Mouse (Mus musculus) midbrain, embryonic 14.5 days (tissue): ENCODE measurements at regions not wholly inside any gene's neighbourhood (a gene's known extent, or its start where the extent isn't known, plus 50 kb on each side); places are given as distances from the start of the nearest gene placed in this dataset.

Experiments
- ATAC-seq: fragments of 200-750 bp; cut with Nextera tagmentation; 2 replicates; pipeline ENCODE4 v1.8.0; 2017; ENCODE audit warnings: moderate number of reproducible peaks, moderate library complexity; ENCODE audit not compliant: low FRiP score, low TSS enrichment
- DNase-seq: peaks from one replicate; pipeline ENCODE4 v3.0.0-alpha.2; 2015
- H3K27ac ChIP-seq: fragments of 300-500 bp; sonication (generic); replicated peaks from 2 replicates; pipeline ENCODE4 v1.5.1; 2014; ENCODE audit warnings: mild to moderate bottlenecking, low read depth, low read length, moderate library complexity
- H3K27me3 ChIP-seq: fragments of 300-500 bp; sonication (generic); 2 replicates; pipeline ENCODE4 v1.6.1; 2014; ENCODE audit warnings: low read length, control low read depth, mixed read lengths; ENCODE audit not compliant: control insufficient read depth, insufficient read depth
- H3K36me3 ChIP-seq: fragments of 300-500 bp; sonication (generic); 2 replicates; pipeline ENCODE4 v1.6.1; 2014; ENCODE audit warnings: low read length, control low read depth; ENCODE audit not compliant: control insufficient read depth, insufficient read depth
- H3K4me1 ChIP-seq: fragments of 300-500 bp; sonication (generic); 2 replicates; pipeline ENCODE4 v1.6.1; 2014; ENCODE audit warnings: mild to moderate bottlenecking, antibody characterized with exemption, low read length, control low read depth; ENCODE audit not compliant: control insufficient read depth, insufficient read depth
- H3K4me2 ChIP-seq: fragments of 300-500 bp; sonication (generic); 2 replicates; pipeline ENCODE4 v1.6.1; 2014; ENCODE audit warnings: mild to moderate bottlenecking, low read length, moderate library complexity
- H3K4me3 ChIP-seq: fragments of 300-500 bp; sonication (generic); replicated peaks from 2 replicates; pipeline ENCODE4 v1.5.1; 2014; ENCODE audit warnings: low read depth, low read length
- H3K9ac ChIP-seq: fragments of 300-500 bp; sonication (generic); replicated peaks from 2 replicates; pipeline ENCODE4 v1.6.1; 2014; ENCODE audit warnings: mild to moderate bottlenecking, low read length, moderate library complexity
- H3K9me3 ChIP-seq: fragments of 300-500 bp; sonication (generic); 2 replicates; pipeline ENCODE4 v1.6.1; 2016; ENCODE audit warnings: low read length, control low read depth, mixed read lengths; ENCODE audit not compliant: control insufficient read depth
- WGBS: fragments of 180-500 bp; shearing (Covaris S2); extraction: QIAGEN DNeasy Blood & Tissue Kit; methylation state at CpG from one replicate; pipeline ENCODE4 v1.1.7; 2014; 5-methylcytosine and 5-hydroxymethylcytosine counted together

DNA sequence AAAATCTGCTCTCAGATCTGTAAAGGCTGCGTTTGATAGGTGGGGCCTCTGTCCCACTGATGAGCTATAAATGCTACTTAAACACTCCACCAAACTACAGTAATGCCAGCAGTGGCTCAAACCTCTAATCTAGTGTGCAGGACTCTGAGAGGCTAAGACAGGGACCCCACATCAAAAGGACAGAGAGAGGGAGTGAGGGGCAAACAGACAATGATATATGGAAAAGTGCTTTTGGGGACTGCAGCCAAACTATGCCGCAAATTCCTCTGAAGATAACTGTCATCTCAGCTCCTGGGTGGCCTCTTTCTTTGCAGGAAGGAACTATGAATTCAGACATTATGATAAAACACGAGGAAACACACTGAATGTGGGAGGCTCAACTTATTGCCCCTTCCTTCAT is 138.9 kb upstream of the Ddit4l start:
- no peaks in the 10 kb centered on the region for H3K9me3 ChIP-seq
- no peak overlapping the region for H3K9ac ChIP-seq
- ATAC-seq (no peak; the same call in 1 of the 2 replicates), DNase-seq (no peak)
- no peak overlapping the region for H3K4me2 ChIP-seq
- peaks cover 4% of the 10 kb centered on the region; the same call in 1 of the 2 replicates for H3K4me1 ChIP-seq
- no peak overlapping the region for H3K27ac ChIP-seq
- H3K4me3 ChIP-seq: no peak overlapping the region
- no peaks in the 10 kb centered on the region for H3K27me3 ChIP-seq
- no peaks in the 10 kb centered on the region for H3K36me3 ChIP-seq
- WGBS: 47% methylated on average over 3 of the region's 3 CpGs

DNA sequence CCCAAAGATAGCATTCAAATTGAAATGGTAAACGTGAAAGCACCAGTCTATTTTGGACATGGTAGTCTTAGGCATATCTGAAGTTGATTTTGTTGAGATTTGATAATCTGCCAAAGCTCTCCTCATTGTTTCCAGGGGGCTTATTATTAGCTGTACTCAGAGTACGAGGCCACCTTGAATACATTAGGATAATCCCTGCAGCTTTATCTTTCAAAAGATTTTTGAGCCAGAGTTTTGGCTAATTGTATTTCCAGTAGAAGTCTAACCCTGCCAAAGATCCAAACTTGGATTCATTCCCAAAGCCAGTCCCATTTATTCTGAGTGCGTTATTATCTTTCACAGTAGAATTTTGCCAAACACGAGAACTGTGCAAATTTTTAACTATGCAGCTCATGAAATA is 138.4 kb upstream of the Ddit4l start:
- Histone ChIP-seq H3K4me2 (no peak overlapping the region), H3K9me3 (no peaks in the 10 kb centered on the region), H3K27me3 (no peaks in the 10 kb centered on the region), H3K4me1 (peaks cover 4% of the 10 kb centered on the region; the same call in 1 of the 2 replicates), H3K4me3 (no peak overlapping the region), H3K9ac (no peak overlapping the region), H3K36me3 (no peaks in the 10 kb centered on the region), H3K27ac (no peak overlapping the region)
- WGBS: 36% methylated on average over 4 of the region's 4 CpGs
- peak; percentile 44 for DNase-seq
- ATAC-seq: no peak

DNA sequence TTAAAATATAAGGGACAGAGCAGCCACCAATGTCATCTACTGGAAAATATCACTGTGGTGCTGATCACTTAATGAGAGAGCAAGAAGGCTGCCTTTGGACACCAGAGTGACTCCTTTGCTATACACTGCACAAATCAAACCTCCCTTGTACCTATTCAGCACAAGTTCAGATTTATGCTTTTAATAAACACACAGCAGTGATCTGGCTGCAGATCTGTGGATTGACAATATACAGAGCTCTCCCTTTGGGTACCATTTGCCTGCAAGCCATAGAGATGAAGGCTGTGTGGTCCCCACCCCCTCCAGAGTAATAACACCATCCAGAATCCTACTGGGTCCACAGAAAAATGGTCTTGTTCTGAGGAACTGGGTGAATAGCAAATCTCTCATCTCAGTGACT is 131.8 kb upstream of the Ddit4l start:
- H3K9ac ChIP-seq: no peak overlapping the region
- ATAC-seq (no peak), DNase-seq (no peak)
- no peak overlapping the region for H3K27ac ChIP-seq
- no peaks in the 10 kb centered on the region for H3K27me3 ChIP-seq
- H3K4me2 ChIP-seq: no peak overlapping the region
- H3K4me3 ChIP-seq: no peak overlapping the region
- no peaks in the 10 kb centered on the region for H3K9me3 ChIP-seq
- H3K4me1 ChIP-seq: no peaks in the 10 kb centered on the region
- no peaks in the 10 kb centered on the region for H3K36me3 ChIP-seq

DNA sequence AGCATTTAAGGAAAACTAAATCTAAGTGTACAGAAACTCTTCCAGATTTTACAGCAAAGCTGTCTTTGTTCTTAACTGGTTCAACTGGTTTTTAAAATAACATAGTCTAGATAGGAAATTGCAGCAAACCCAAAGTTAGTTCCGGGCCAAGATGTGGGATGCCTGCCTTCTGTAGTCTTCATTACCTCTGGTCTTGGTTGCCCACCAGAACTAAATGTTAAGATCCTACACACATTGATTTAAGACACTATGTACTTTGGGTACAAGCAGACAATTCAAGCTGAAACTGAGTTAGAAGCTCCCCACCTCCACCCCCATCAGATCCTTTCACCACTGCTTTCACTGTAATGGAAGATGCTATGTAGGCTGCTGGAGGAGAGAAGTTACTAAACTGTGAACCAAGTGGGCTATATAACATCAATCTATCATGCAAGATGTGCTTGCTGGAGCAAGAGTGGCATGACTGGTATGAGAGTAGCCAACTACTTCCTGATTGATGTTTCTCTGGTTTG is 129.8 kb upstream of the Ddit4l start:
- no peak overlapping the region for H3K4me3 ChIP-seq
- H3K36me3 ChIP-seq: no peaks in the 10 kb centered on the region
- DNase-seq (no peak), ATAC-seq (no peak)
- H3K4me1 ChIP-seq: no peaks in the 10 kb centered on the region
- H3K27ac ChIP-seq: no peak overlapping the region
- 94% methylated on average over 1 of the region's 1 CpGs for WGBS
- H3K9me3 ChIP-seq: no peaks in the 10 kb centered on the region
- H3K4me2 ChIP-seq: no peak overlapping the region
- H3K9ac ChIP-seq: no peak overlapping the region
- H3K27me3 ChIP-seq: no peaks in the 10 kb centered on the region

DNA sequence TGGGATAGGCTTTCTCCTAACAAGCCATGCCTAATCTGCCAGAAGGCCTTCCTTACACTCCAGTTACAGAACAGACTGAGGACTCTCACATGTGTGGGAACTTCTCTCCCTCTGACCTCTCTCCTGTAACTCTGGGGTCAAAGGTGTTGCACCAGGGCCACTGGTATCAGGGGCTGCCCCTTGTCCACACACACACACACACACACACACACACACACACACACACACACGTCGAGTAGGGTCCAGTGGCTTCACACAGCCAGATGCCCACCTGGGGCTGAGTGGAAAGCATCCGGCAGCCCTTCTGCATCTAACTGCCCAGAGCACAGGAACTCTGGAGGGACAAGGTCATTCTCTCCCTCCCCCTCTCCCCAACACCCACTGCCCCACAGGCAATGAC is 123.1 kb upstream of the Ddit4l start:
- H3K4me3 ChIP-seq: no peak overlapping the region
- no peak overlapping the region for H3K4me2 ChIP-seq
- H3K4me1 ChIP-seq: no peaks in the 10 kb centered on the region
- ATAC-seq (no peak), DNase-seq (no peak)
- no peaks in the 10 kb centered on the region for H3K9me3 ChIP-seq
- no peaks in the 10 kb centered on the region for H3K36me3 ChIP-seq
- no peaks in the 10 kb centered on the region for H3K27me3 ChIP-seq
- no peak overlapping the region for H3K27ac ChIP-seq
- WGBS: 48% methylated on average over 3 of the region's 3 CpGs
- no peak overlapping the region for H3K9ac ChIP-seq

DNA sequence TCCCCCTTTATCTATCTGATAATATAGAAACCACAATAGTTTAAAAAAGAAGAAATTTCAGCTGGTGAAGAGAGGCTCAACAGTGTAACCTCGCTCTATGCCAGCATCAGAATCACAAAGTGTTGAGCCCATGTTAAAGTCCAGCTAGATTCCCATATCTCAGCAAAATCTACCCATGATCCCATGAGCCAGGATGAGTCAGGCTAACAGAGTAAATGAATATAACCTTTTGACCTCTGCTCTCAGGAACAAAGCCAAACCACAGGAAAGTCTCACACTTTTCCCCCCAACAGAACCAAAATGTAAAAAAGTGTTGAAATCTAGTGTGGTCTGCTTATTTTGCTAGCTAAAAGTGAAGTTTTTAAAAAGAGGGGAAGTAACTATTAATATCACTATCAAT is 110.1 kb upstream of the Ddit4l start:
- Histone ChIP-seq H3K36me3 (no peaks in the 10 kb centered on the region), H3K27ac (no peak overlapping the region), H3K9ac (no peak overlapping the region), H3K9me3 (no peaks in the 10 kb centered on the region), H3K4me2 (no peak overlapping the region), H3K4me1 (no peaks in the 10 kb centered on the region), H3K4me3 (no peak overlapping the region), H3K27me3 (no peaks in the 10 kb centered on the region)
- no peak for DNase-seq
- 96% methylated on average over 1 of the region's 1 CpGs for WGBS
- no peak for ATAC-seq

DNA sequence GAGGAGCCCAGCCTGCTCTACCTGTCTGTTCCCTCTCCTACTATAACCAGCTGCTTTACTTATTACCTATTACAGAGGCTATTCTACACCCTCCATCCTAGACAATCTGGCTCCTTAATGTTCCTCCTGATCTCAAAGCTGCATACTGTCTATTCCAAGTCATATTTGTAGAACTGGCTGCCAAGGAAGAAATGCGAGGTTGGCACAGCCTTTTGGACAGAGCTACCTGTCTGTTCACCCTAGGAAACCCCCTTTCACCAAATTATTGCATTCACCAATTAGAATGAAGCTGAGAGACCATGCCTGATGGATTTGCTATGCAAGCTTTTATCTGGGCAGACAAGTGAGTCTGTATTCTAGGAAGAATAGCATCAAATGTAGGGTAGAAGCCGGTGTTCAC is 109.0 kb upstream of the Ddit4l start:
- ATAC-seq (no peak), DNase-seq (no peak)
- 61% methylated on average over 2 of the region's 2 CpGs for WGBS
- H3K4me3 ChIP-seq: no peak overlapping the region
- H3K9ac ChIP-seq: no peak overlapping the region
- H3K27me3 ChIP-seq: no peaks in the 10 kb centered on the region
- H3K4me1 ChIP-seq: no peaks in the 10 kb centered on the region
- H3K36me3 ChIP-seq: no peaks in the 10 kb centered on the region
- no peaks in the 10 kb centered on the region for H3K9me3 ChIP-seq
- H3K27ac ChIP-seq: no peak overlapping the region
- H3K4me2 ChIP-seq: no peak overlapping the region

DNA sequence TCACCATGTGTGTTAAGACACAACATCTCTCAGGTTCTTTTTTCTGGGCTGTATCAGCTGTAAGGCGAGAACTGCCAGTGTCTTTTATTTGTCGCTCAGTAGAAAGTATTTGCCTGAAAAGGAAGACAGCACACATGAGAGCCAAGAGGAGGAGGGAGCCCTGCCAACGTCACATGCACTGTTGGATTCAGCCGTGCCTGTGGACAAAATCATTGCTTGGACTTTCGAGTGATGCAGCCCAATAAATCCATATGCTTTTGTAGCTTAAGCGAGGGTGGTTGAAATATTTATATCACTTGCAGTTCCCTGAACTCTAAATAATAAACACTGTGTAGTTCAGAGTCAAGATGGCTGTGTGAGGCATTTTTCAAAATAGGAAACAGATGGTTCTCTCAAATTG is 108.4 kb upstream of the Ddit4l start:
- Histone ChIP-seq H3K4me1 (no peaks in the 10 kb centered on the region), H3K27ac (no peak overlapping the region), H3K9me3 (no peaks in the 10 kb centered on the region), H3K9ac (no peak overlapping the region), H3K4me3 (no peak overlapping the region), H3K4me2 (no peak overlapping the region), H3K27me3 (no peaks in the 10 kb centered on the region), H3K36me3 (no peaks in the 10 kb centered on the region)
- 64% methylated on average over 6 of the region's 6 CpGs for WGBS
- ATAC-seq: no peak
- no peak for DNase-seq

DNA sequence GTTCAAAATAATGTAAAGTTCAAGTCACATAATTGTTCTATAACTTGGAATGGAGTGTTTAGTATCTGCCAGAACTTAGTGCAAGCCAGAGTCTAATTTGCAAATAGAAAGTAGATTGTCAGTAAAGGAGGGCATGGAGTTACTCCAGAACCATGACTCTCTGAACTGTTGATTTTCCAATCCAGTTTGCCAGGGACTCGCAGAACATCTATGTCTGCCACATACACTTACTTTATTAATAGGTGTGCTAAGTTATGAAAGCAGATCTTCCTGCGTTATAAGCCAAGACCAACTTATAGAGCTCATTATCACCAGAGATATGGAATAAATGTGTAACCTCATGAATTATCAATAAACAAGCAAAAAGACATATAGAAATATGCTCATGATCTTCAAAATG is 107.2 kb upstream of the Ddit4l start:
- H3K4me1 ChIP-seq: no peaks in the 10 kb centered on the region
- no peaks in the 10 kb centered on the region for H3K27me3 ChIP-seq
- H3K9ac ChIP-seq: no peak overlapping the region
- ATAC-seq (no peak), DNase-seq (no peak)
- H3K4me3 ChIP-seq: no peak overlapping the region
- H3K36me3 ChIP-seq: no peaks in the 10 kb centered on the region
- no peak overlapping the region for H3K4me2 ChIP-seq
- H3K27ac ChIP-seq: no peak overlapping the region
- 94% methylated on average over 2 of the region's 2 CpGs for WGBS
- H3K9me3 ChIP-seq: no peaks in the 10 kb centered on the region
